Mouse (Mus musculus): ENCODE data around the gene Adarb1. TPM values are rescaled to one million over a fixed set of nuclear protein-coding genes. Genes with fewer than 3 reads are reported as not detected.

Gene Adarb1
- polyA plus RNA-seq, 1 experiment from 2014 or later: 49.1 TPM

- peak within 1 kb of the TSS; percentile 91 for H3K4me3 ChIP-seq (ENCODE audit: low read depth, low read length)
- peak; percentile 55 for TF ChIP-seq CTCF (IDR thresholded peaks at IDR 0.05; ENCODE audit: low read depth)
- H3K9me3 ChIP-seq (ENCODE audit: low read depth, low read length): no peaks in the 10 kb centered on the region
- under 1% methylated on average over 81 of the region's 81 CpGs for WGBS
- 0 out of 2 replicates have a peak, but pooled peaks cover 6% of the 10 kb centered on the region for H3K4me1 ChIP-seq (ENCODE audit: insufficient read depth)
- no peaks in the 10 kb centered on the region for H3K27me3 ChIP-seq (ENCODE audit: insufficient read depth, low read length)
- peak within 1 kb of the TSS; percentile 87 for H3K4me2 ChIP-seq
- peak within 1 kb of the TSS; percentile 88 for H3K9ac ChIP-seq
- ATAC-seq (ENCODE audit: insufficient read depth) (peak; percentile 98), DNase-seq (peak; percentile 100)
- H3K27ac ChIP-seq (ENCODE audit: low read depth): peak within 1 kb of the TSS; percentile 88
- H3K36me3 ChIP-seq (ENCODE audit: insufficient read depth): peaks cover 35% of the 10 kb centered on the region
Measured at GRCm38 (mm10) chr10:77258704-77259621, 159.1 kb downstream of the Adarb1 start, which contains the start of gene Pofut2. TSS of gene Pofut2 (plus strand) at chr10:77259218.

- Histone ChIP-seq H3K4me2 (peak overlapping the region; percentile 87), H3K4me1 (ENCODE audit: insufficient read depth) (0 out of 2 replicates have a peak, but pooled peaks cover 6% of the 10 kb centered on the region), H3K9ac (no peak overlapping the region), H3K4me3 (ENCODE audit: low read depth, low read length) (peak overlapping the region; percentile 91), H3K27me3 (ENCODE audit: insufficient read depth, low read length) (no peaks in the 10 kb centered on the region), H3K27ac (ENCODE audit: low read depth) (peak overlapping the region; percentile 80; the same call in 1 of the 2 replicates), H3K36me3 (ENCODE audit: insufficient read depth) (peaks cover 27% of the 10 kb centered on the region), H3K9me3 (ENCODE audit: low read depth, low read length) (no peaks in the 10 kb centered on the region)
- DNase-seq: no peak
- 52% methylated on average over 4 of the region's 4 CpGs for WGBS
- no peak for ATAC-seq (ENCODE audit: insufficient read depth)
- TF ChIP-seq CTCF (IDR thresholded peaks at IDR 0.05; ENCODE audit: low read depth): peak; percentile 23; the same call in 1 of the 2 replicates
Measured at GRCm38 (mm10) chr10:77258041-77258590, 160.0 kb downstream of the Adarb1 start.

- no peak overlapping the region for H3K4me2 ChIP-seq
- no peaks in the 10 kb centered on the region for H3K27me3 ChIP-seq (ENCODE audit: insufficient read depth, low read length)
- peaks cover 2% of the 10 kb centered on the region; the same call in 1 of the 2 replicates for H3K36me3 ChIP-seq (ENCODE audit: insufficient read depth)
- H3K27ac ChIP-seq (ENCODE audit: low read depth): no peak overlapping the region
- WGBS: 66% methylated on average over 3 of the region's 3 CpGs
- no peaks in the 10 kb centered on the region for H3K9me3 ChIP-seq (ENCODE audit: low read depth, low read length)
- ATAC-seq (ENCODE audit: insufficient read depth): no peak
- no peak for DNase-seq
- no peak overlapping the region for H3K9ac ChIP-seq
- no peak overlapping the region for H3K4me3 ChIP-seq (ENCODE audit: low read depth, low read length)
- TF ChIP-seq CTCF (IDR thresholded peaks at IDR 0.05; ENCODE audit: low read depth): no peak
- peaks cover 22% of the 10 kb centered on the region for H3K4me1 ChIP-seq (ENCODE audit: insufficient read depth)
Measured at GRCm38 (mm10) chr10:77255676-77256075, 162.4 kb downstream of the Adarb1 start.

- Histone ChIP-seq H3K4me1 (ENCODE audit: insufficient read depth) (peaks cover 20% of the 10 kb centered on the region), H3K4me2 (no peak overlapping the region), H3K9me3 (ENCODE audit: low read depth, low read length) (no peaks in the 10 kb centered on the region), H3K4me3 (ENCODE audit: low read depth, low read length) (no peak overlapping the region), H3K27ac (ENCODE audit: low read depth) (no peak overlapping the region; the same call in 1 of the 2 replicates), H3K27me3 (ENCODE audit: insufficient read depth, low read length) (no peaks in the 10 kb centered on the region), H3K9ac (no peak overlapping the region), H3K36me3 (ENCODE audit: insufficient read depth) (no peaks in the 10 kb centered on the region)
- no peak for TF ChIP-seq CTCF (IDR thresholded peaks at IDR 0.05; ENCODE audit: low read depth)
- 87% methylated on average over 3 of the region's 3 CpGs for whole genome bisulfite sequencing
- DNase-seq (no peak), ATAC-seq (ENCODE audit: insufficient read depth) (no peak)
Measured at GRCm38 (mm10) chr10:77255231-77255630, 162.8 kb downstream of the Adarb1 start.

GRCm38 (mm10) chr10:77252790-77253189 is 165.3 kb downstream of the Adarb1 start:
- no peak overlapping the region for H3K4me2 ChIP-seq
- H3K27ac ChIP-seq (ENCODE audit: low read depth): no peak overlapping the region
- no peaks in the 10 kb centered on the region for H3K27me3 ChIP-seq (ENCODE audit: insufficient read depth, low read length)
- DNase-seq: peak; percentile 94
- WGBS: 2% methylated on average over 4 of the region's 4 CpGs
- ATAC-seq (ENCODE audit: insufficient read depth): peak; percentile 47; the same call in 1 of the 2 replicates
- TF ChIP-seq CTCF (IDR thresholded peaks at IDR 0.05; ENCODE audit: low read depth): peak; percentile 97
- H3K4me1 ChIP-seq (ENCODE audit: insufficient read depth): peaks cover 17% of the 10 kb centered on the region
- H3K9me3 ChIP-seq (ENCODE audit: low read depth, low read length): no peaks in the 10 kb centered on the region
- H3K9ac ChIP-seq: no peak overlapping the region
- H3K4me3 ChIP-seq (ENCODE audit: low read depth, low read length): no peak overlapping the region
- no peaks in the 10 kb centered on the region for H3K36me3 ChIP-seq (ENCODE audit: insufficient read depth)

GRCm38 (mm10) chr10:77251784-77252539 is 166.1 kb downstream of the Adarb1 start:
- no peak overlapping the region for H3K4me3 ChIP-seq (ENCODE audit: low read depth, low read length)
- peak; percentile 39; the same call in 1 of the 2 replicates for ATAC-seq (ENCODE audit: insufficient read depth)
- peaks cover 24% of the 10 kb centered on the region for H3K4me1 ChIP-seq (ENCODE audit: insufficient read depth)
- no peak overlapping the region for H3K9ac ChIP-seq
- no peak for TF ChIP-seq CTCF (IDR thresholded peaks at IDR 0.05; ENCODE audit: low read depth)
- H3K4me2 ChIP-seq: peak overlapping the region; percentile 40
- no peaks in the 10 kb centered on the region for H3K27me3 ChIP-seq (ENCODE audit: insufficient read depth, low read length)
- no peaks in the 10 kb centered on the region for H3K36me3 ChIP-seq (ENCODE audit: insufficient read depth)
- H3K9me3 ChIP-seq (ENCODE audit: low read depth, low read length): no peaks in the 10 kb centered on the region
- peak overlapping the region; percentile 25 for H3K27ac ChIP-seq (ENCODE audit: low read depth)
- WGBS: 53% methylated on average over 18 of the region's 18 CpGs
- DNase-seq: peak; percentile 64

All from lung, embryonic 14.5 days (tissue).